8 mouse cellular contexts compared by ENCODE assay signal in genomic region chr11:121951726-121952125, GRCm38 (mm10).
A peak's percentile ranks its signal among the peaks of the same experiment; 100 is the strongest.
DNase-seq lines count a peak whose midpoint lies in the region; ATAC-seq and TF ChIP-seq lines count a peak whose summit lies in the region.
"Not testable (repeated sequence)": the region's sequence is repeated elsewhere in the genome, so short reads cannot be mapped to it uniquely, and the experiment has no call there.

No protein-coding gene starts in this region.

- not testable (repeated sequence) for TF ChIP-seq POLR2A in ES-Bruce4 (IDR thresholded peaks at IDR 0.05; ENCODE audit: insufficient read depth, low read length)

- H3K4me3 ChIP-seq in ES-Bruce4 (ENCODE audit: low read depth, low read length); heart, embryonic 13.5 days; lung, embryonic 14.5 days (ENCODE audit: low read depth, low read length): not testable (repeated sequence)

- H3K27me3 ChIP-seq in ES-Bruce4 (ENCODE audit: control insufficient read depth, insufficient read depth, low read length, poor library complexity, severe bottlenecking); heart, embryonic 13.5 days (replicated peaks); lung, embryonic 14.5 days (ENCODE audit: insufficient read depth, low read length): not testable (repeated sequence)

- H3K27ac ChIP-seq in ES-Bruce4 (ENCODE audit: insufficient read depth, low read length): peak overlapping the region; percentile 83
- H3K27ac ChIP-seq in heart, embryonic 13.5 days (replicated peaks): 0 out of 2 replicates have a peak overlapping the region, but pooled peaks have one; percentile 8
- H3K27ac ChIP-seq in lung, embryonic 14.5 days (ENCODE audit: low read depth): not testable (repeated sequence)

- peak; percentile 11 for DNase-seq in adrenal gland, postnatal 14 days
- peak; percentile 11 for DNase-seq in kidney, adult 18-20 months
- DNase-seq in kidney, postnatal 14 days: peak; percentile 45
- peak; percentile 21 for DNase-seq in lung, embryonic 14.5 days
- DNase-seq in lung, postnatal 36 days: peak; percentile 47
- DNase-seq in urinary bladder, postnatal 14 days (ENCODE audit: low spot score): peak; percentile 4

- not testable (repeated sequence) for H3K4me1 ChIP-seq in ES-Bruce4 (ENCODE audit: control insufficient read depth, insufficient read depth, low read length); heart, embryonic 13.5 days; lung, embryonic 14.5 days (ENCODE audit: insufficient read depth)

- H3K9ac ChIP-seq in ES-Bruce4 (ENCODE audit: low read depth, poor library complexity, severe bottlenecking); heart, embryonic 13.5 days; lung, embryonic 14.5 days: not testable (repeated sequence)

- H3K9me3 ChIP-seq in ES-Bruce4 (replicated peaks; ENCODE audit: control insufficient read depth, insufficient read depth, low read length, poor library complexity, severe bottlenecking): peaks cover 17% of the 10 kb centered on the region
- not testable (repeated sequence) for H3K9me3 ChIP-seq in heart, embryonic 13.5 days; lung, embryonic 14.5 days (ENCODE audit: low read depth, low read length)

- not testable (repeated sequence) for H3K4me2 ChIP-seq in heart, embryonic 13.5 days; lung, embryonic 14.5 days

- not testable (repeated sequence) for H3K36me3 ChIP-seq in ES-Bruce4 (ENCODE audit: control insufficient read depth, insufficient read depth, low read length, poor library complexity, severe bottlenecking); heart, embryonic 13.5 days; lung, embryonic 14.5 days (ENCODE audit: insufficient read depth)

- not testable (repeated sequence) for TF ChIP-seq CTCF in ES-Bruce4 (IDR thresholded peaks at IDR 0.05; ENCODE audit: low read depth, low read length); lung, embryonic 14.5 days (IDR thresholded peaks at IDR 0.05; ENCODE audit: low read depth)

- ATAC-seq in heart, embryonic 13.5 days (ENCODE audit: extremely low read depth, insufficient number of reproducible peaks, low FRiP score, low TSS enrichment); lung, embryonic 14.5 days (ENCODE audit: insufficient read depth): not testable (repeated sequence)

- TF ChIP-seq EP300 in ES-Bruce4 (IDR thresholded peaks at IDR 0.05; ENCODE audit: insufficient read depth, low read depth, low read length): peak; percentile 86

- WGBS in heart, embryonic 13.5 days: 43% methylated on average over 6 of the region's 6 CpGs
- 52% methylated on average over 6 of the region's 6 CpGs for WGBS in lung, embryonic 14.5 days
